Mouse (Mus musculus) midbrain, postnatal 0 days (tissue): ENCODE results near the gene Nus1. TPM values are rescaled to one million over a fixed set of nuclear protein-coding genes. Genes with fewer than 3 reads are reported as not detected.

Experiments
- ATAC-seq: fragments of 200-750 bp; cut with Nextera tagmentation; 2 replicates; pipeline ENCODE4 v1.8.0; 2017; ENCODE audit warnings: moderate number of reproducible peaks, mild to moderate bottlenecking, moderate TSS enrichment, moderate library complexity; ENCODE audit not compliant: low FRiP score
- DNase-seq: peaks from one replicate; pipeline ENCODE4 v3.0.0-alpha.2; 2015; ENCODE audit warnings: low spot score
- H3K27ac ChIP-seq: fragments of 300-500 bp; sonication (generic); 2 replicates; pipeline ENCODE4 v1.5.1; 2014; ENCODE audit warnings: low read depth, mild to moderate bottlenecking, low read length, mixed read lengths
- H3K27me3 ChIP-seq: fragments of 300-500 bp; sonication (generic); 2 replicates; pipeline ENCODE4 v1.6.1; 2014; ENCODE audit warnings: low read length, control low read depth, mixed read lengths; ENCODE audit not compliant: insufficient read depth
- H3K36me3 ChIP-seq: fragments of 300-500 bp; sonication (generic); 2 replicates; pipeline ENCODE4 v1.6.1; 2014; ENCODE audit warnings: low read length, control low read depth, mixed read lengths; ENCODE audit not compliant: insufficient read depth
- H3K4me1 ChIP-seq: fragments of 300-500 bp; sonication (generic); 2 replicates; pipeline ENCODE4 v1.6.1; 2014; ENCODE audit warnings: mild to moderate bottlenecking, control low read depth, antibody characterized with exemption, low read length, mixed read lengths; ENCODE audit not compliant: insufficient read depth
- H3K4me2 ChIP-seq: fragments of 300-500 bp; sonication (generic); 2 replicates; pipeline ENCODE4 v1.6.1; 2014; ENCODE audit warnings: low read depth, mild to moderate bottlenecking, low read length, mixed read lengths; ENCODE audit not compliant: poor library complexity, severe bottlenecking
- H3K4me3 ChIP-seq: fragments of 300-500 bp; sonication (generic); 2 replicates; pipeline ENCODE4 v1.5.1; 2014; ENCODE audit warnings: low read depth, mild to moderate bottlenecking, low read length, moderate library complexity
- H3K9ac ChIP-seq: fragments of 300-500 bp; sonication (generic); replicated peaks from 2 replicates; pipeline ENCODE4 v1.6.1; 2014; ENCODE audit warnings: mild to moderate bottlenecking, low read length, moderate library complexity, mixed read lengths; ENCODE audit not compliant: poor library complexity, severe bottlenecking
- H3K9me3 ChIP-seq: fragments of 300-500 bp; sonication (generic); 2 replicates; pipeline ENCODE4 v1.6.1; 2016; ENCODE audit warnings: low read length, control low read depth
- CTCF ChIP-seq: IDR thresholded peaks from 2 replicates; pipeline ENCODE4 v1.5.1; 2016; ENCODE audit warnings: antibody characterized with exemption, mild to moderate bottlenecking
- WGBS: fragments of 180-500 bp; shearing (Covaris S2); extraction: QIAGEN DNeasy Blood & Tissue Kit; methylation state at CpG from one replicate; pipeline ENCODE4 v1.1.7; 2014; 5-methylcytosine and 5-hydroxymethylcytosine counted together
- polyA plus RNA-seq: library from polyadenylated mRNA; unstranded; fragments of >200 nt; fragmentation: Nextera tagmentation; extraction: Ambion mirVana; gene quantifications from 2 replicates; pipeline ENCODE4 v1.2.1, GENCODE M21; 2015
- total RNA-seq: library from RNA; depleted of rRNA; stranded (reverse); fragments of >200 nt; gene quantifications from 2 replicates; pipeline ENCODE4 v1.2.3, GENCODE M21; 2014

Nus1 gene
- total and polyA plus RNA-seq, 2 experiments from 2014 or later = 21.3 to 24.5 TPM

GRCm38 (mm10) chr10:52399722-52400121 lies 17.6 kb upstream of the Nus1 start:
- ATAC-seq (no peak), DNase-seq (no peak)
- no peaks in the 10 kb centered on the region for H3K27me3 ChIP-seq
- no peaks in the 10 kb centered on the region for H3K4me1 ChIP-seq
- H3K9ac ChIP-seq = no peak overlapping the region
- no peak overlapping the region for H3K4me2 ChIP-seq
- no peak overlapping the region for H3K4me3 ChIP-seq
- no peaks in the 10 kb centered on the region for H3K36me3 ChIP-seq
- no peak for TF ChIP-seq CTCF
- WGBS = 71% methylated on average over 3 of the region's 3 CpGs
- no peaks in the 10 kb centered on the region for H3K9me3 ChIP-seq
- no peak overlapping the region for H3K27ac ChIP-seq

GRCm38 (mm10) chr10:52405160-52405559 lies 12.2 kb upstream of the Nus1 start:
- H3K4me2 ChIP-seq = no peak overlapping the region
- ATAC-seq (no peak), DNase-seq (no peak)
- no peak overlapping the region for H3K4me3 ChIP-seq
- no peak overlapping the region for H3K27ac ChIP-seq
- WGBS = 92% methylated on average over 13 of the region's 13 CpGs
- H3K9ac ChIP-seq = no peak overlapping the region
- H3K27me3 ChIP-seq = no peaks in the 10 kb centered on the region
- TF ChIP-seq CTCF = no peak
- H3K4me1 ChIP-seq = no peaks in the 10 kb centered on the region
- H3K36me3 ChIP-seq = no peaks in the 10 kb centered on the region
- H3K9me3 ChIP-seq = no peaks in the 10 kb centered on the region

- H3K9ac ChIP-seq = no peak overlapping the region
- no peaks in the 10 kb centered on the region for H3K4me1 ChIP-seq
- no peaks in the 10 kb centered on the region for H3K27me3 ChIP-seq
- H3K4me3 ChIP-seq = no peak overlapping the region
- 86% methylated on average over 2 of the region's 2 CpGs for WGBS
- no peak overlapping the region for H3K27ac ChIP-seq
- TF ChIP-seq CTCF = no peak
- no peak overlapping the region for H3K4me2 ChIP-seq
- ATAC-seq = no peak
- DNase-seq = no peak
- H3K36me3 ChIP-seq = no peaks in the 10 kb centered on the region
- H3K9me3 ChIP-seq = no peaks in the 10 kb centered on the region
These were observed 9.8 kb upstream of the Nus1 start for GRCm38 (mm10) chr10:52407526-52407925.

- Histone ChIP-seq H3K4me2 (no peak overlapping the region), H3K27me3 (no peaks in the 10 kb centered on the region), H3K27ac (no peak overlapping the region), H3K4me3 (no peak overlapping the region), H3K9ac (no peak overlapping the region), H3K9me3 (no peaks in the 10 kb centered on the region), H3K4me1 (peaks cover 10% of the 10 kb centered on the region; the same call in 1 of the 2 replicates), H3K36me3 (no peaks in the 10 kb centered on the region)
- no peak for ATAC-seq
- no peak for DNase-seq
- TF ChIP-seq CTCF = no peak
- 88% methylated on average over 2 of the region's 2 CpGs for WGBS
These were observed 2.3 kb upstream of the Nus1 start for GRCm38 (mm10) chr10:52415020-52415419.

GRCm38 (mm10) chr10:52416458-52416857 lies 889 bp upstream of the Nus1 start:
- Histone ChIP-seq H3K36me3 (no peaks in the 10 kb centered on the region), H3K27ac (0 out of 2 replicates have a peak overlapping the region, but pooled peaks have one; percentile 68), H3K9ac (no peak overlapping the region), H3K4me1 (peaks cover 10% of the 10 kb centered on the region; the same call in 1 of the 2 replicates), H3K9me3 (no peaks in the 10 kb centered on the region), H3K4me2 (peak overlapping the region; percentile 52), H3K27me3 (no peaks in the 10 kb centered on the region), H3K4me3 (peak overlapping the region; percentile 97; the same call in 1 of the 2 replicates)
- WGBS = 73% methylated on average over 2 of the region's 2 CpGs
- no peak for DNase-seq
- ATAC-seq = no peak
- TF ChIP-seq CTCF = no peak

- ATAC-seq (peak; percentile 59), DNase-seq (peak; percentile 12)
- no peak for TF ChIP-seq CTCF
- no peaks in the 10 kb centered on the region for H3K36me3 ChIP-seq
- peaks cover 10% of the 10 kb centered on the region; the same call in 1 of the 2 replicates for H3K4me1 ChIP-seq
- peak overlapping the region; percentile 97 for H3K4me3 ChIP-seq
- H3K9me3 ChIP-seq = no peaks in the 10 kb centered on the region
- H3K27me3 ChIP-seq = no peaks in the 10 kb centered on the region
- H3K4me2 ChIP-seq = peak overlapping the region; percentile 73
- peak overlapping the region; percentile 84 for H3K9ac ChIP-seq
- 2% methylated on average over 39 of the region's 39 CpGs for WGBS
- peak overlapping the region; percentile 96 for H3K27ac ChIP-seq
These were observed 882 bp downstream of the Nus1 start for GRCm38 (mm10) chr10:52417998-52418860.
